Mouse (Mus musculus): ENCODE results near the gene Btbd16. TPM values are rescaled to one million over a fixed set of nuclear protein-coding genes. Genes with fewer than 3 reads are reported as not detected.

Gene Btbd16
- total RNA-seq, 4 experiments from 2014 or later: not detected

- DNase-seq (ENCODE audit: low spot score): no peak
Observed at GRCm38 (mm10) chr7:130860721-130861142, 86.9 kb downstream of the Btbd16 start.

GRCm38 (mm10) chr7:130862501-130862900 is 88.6 kb downstream of the Btbd16 start:
- no peak for DNase-seq (ENCODE audit: low spot score)

- DNase-seq (ENCODE audit: low spot score): no peak
Observed at GRCm38 (mm10) chr7:130864711-130865110, 90.8 kb downstream of the Btbd16 start.

GRCm38 (mm10) chr7:130865613-130866591 is 92.0 kb downstream of the Btbd16 start, which contains the start of gene Plekha1:
TSS of gene Plekha1 (plus strand) at chr7:130865756.
- peak; percentile 98 for DNase-seq (ENCODE audit: low spot score)

DNA sequence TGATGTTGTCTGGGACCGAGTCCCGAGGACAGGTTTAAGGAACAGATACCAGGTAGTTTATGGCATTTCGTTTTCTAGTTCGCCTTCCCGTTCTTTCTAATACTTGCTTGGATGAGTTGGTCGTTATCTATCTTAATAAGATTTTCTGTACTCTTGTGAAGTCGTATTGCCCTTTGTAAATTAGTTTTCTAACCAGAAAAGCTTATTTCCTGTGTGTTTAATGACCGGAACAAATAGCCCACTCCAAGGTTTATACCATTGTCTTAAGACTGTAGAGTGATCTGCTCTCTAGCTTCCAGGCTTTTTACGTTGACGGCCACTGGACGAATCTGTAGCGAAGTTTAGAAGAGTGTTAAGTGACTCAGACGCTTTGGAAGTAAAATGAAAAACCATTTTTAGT is 92.8 kb downstream of the Btbd16 start:
- DNase-seq (ENCODE audit: low spot score): no peak

DNA sequence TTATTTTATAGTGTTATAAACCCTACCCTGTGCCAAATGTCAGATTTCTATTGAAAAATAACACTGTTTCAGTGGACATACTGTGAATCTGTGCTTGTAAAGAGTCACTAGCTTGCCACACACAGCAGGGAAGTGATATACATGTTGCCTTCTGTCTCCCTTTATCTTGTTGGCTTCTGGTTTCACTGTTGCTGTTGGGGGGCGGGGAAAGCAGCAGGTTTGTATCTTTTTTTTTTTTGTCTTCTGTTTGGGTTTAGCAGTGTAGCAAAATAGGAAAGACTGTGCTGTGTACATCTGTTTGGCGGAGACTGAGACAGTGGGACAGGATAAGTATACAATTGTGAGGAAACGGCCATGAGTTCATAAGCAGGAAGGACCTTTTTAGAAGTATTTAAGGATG is 93.4 kb downstream of the Btbd16 start:
- DNase-seq (ENCODE audit: low spot score): no peak

Other genes with a start within 250 kb of the Btbd16 start
- 10 to 100 TPM; 38.8 to 51.0 (median 43.0) TPM for gene Nsmce4a, start 201.0 kb upstream of the Btbd16 start, total RNA-seq (2022)
- 100 to 1,000 TPM; 403 to 491 (median 419) TPM for gene Tacc2, start 196.6 kb upstream of the Btbd16 start, total RNA-seq (2022)
- gene Plekha1, start 91.7 kb downstream of the Btbd16 start, total RNA-seq (2022): 10 to 100 TPM; 36.3 to 39.0 (median 38.1) TPM
- 100 to 1,000 TPM in 3 of 4 experiments, 10 to 100 TPM in 1; 96.9 to 118 (median 112) TPM for gene Htra1, start 162.0 kb downstream of the Btbd16 start, total RNA-seq (2022)

Data from heart, adult 8-10 months (tissue).